Mouse (Mus musculus): Measurements from ENCODE around the gene Clstn2. TPM values are rescaled to one million over a fixed set of nuclear protein-coding genes. Genes with fewer than 3 reads are reported as not detected.

Gene Clstn2
- polyA plus RNA-seq, 1 experiment from 2014 or later = 0.38 TPM

- Histone ChIP-seq H3K9me3 (ENCODE audit: control insufficient read depth, low read length) (no peaks in the 10 kb centered on the region), H3K4me2 (ENCODE audit: low read depth, low read length) (no peak overlapping the region), H3K27ac (ENCODE audit: low read length) (no peak overlapping the region), H3K36me3 (ENCODE audit: control insufficient read depth, insufficient read depth, low read length) (no peaks in the 10 kb centered on the region), H3K4me1 (ENCODE audit: control insufficient read depth, insufficient read depth, low read length) (no peaks in the 10 kb centered on the region), H3K9ac (ENCODE audit: low read depth, low read length) (no peak overlapping the region), H3K27me3 (replicated peaks; ENCODE audit: control insufficient read depth, insufficient read depth, low read length) (no peaks in the 10 kb centered on the region), H3K4me3 (ENCODE audit: low read length) (no peak overlapping the region)
- no peak for ATAC-seq
- WGBS = 69% methylated on average over 12 of the region's 12 CpGs
These were observed 184.8 kb downstream of the Clstn2 start for GRCm38 (mm10) chr9:97847873-97848838.

DNA sequence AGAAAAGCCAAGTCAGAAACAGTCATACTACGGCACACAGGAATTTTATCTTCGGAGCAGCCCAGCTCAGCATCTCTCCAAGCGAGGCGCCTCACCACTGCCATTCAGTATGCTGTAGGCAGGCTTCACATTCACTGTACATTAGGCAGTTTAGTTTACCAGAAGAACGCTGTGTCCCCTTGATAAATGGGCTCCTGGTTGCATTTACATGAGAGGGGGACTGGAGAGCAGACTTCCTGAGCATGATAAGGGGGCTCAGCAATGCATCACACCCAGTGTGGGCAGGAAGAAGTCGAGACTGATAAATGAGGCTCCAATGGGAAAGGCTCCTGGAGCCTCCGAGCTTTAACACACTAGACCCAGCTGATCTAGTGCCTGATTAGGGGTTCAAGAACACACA is 190.9 kb downstream of the Clstn2 start:
- Histone ChIP-seq H3K9ac (ENCODE audit: low read depth, low read length) (no peak overlapping the region), H3K4me1 (ENCODE audit: control insufficient read depth, insufficient read depth, low read length) (no peaks in the 10 kb centered on the region), H3K27me3 (replicated peaks; ENCODE audit: control insufficient read depth, insufficient read depth, low read length) (no peaks in the 10 kb centered on the region), H3K4me3 (ENCODE audit: low read length) (no peak overlapping the region), H3K36me3 (ENCODE audit: control insufficient read depth, insufficient read depth, low read length) (no peaks in the 10 kb centered on the region), H3K9me3 (ENCODE audit: control insufficient read depth, low read length) (no peaks in the 10 kb centered on the region), H3K27ac (ENCODE audit: low read length) (no peak overlapping the region), H3K4me2 (ENCODE audit: low read depth, low read length) (no peak overlapping the region)
- 57% methylated on average over 7 of the region's 7 CpGs for WGBS
- ATAC-seq = no peak

GRCm38 (mm10) chr9:97831216-97831615 is 201.8 kb downstream of the Clstn2 start:
- H3K4me2 ChIP-seq (ENCODE audit: low read depth, low read length) = no peak overlapping the region
- no peaks in the 10 kb centered on the region for H3K9me3 ChIP-seq (ENCODE audit: control insufficient read depth, low read length)
- 86% methylated on average over 3 of the region's 3 CpGs for WGBS
- H3K27me3 ChIP-seq (replicated peaks; ENCODE audit: control insufficient read depth, insufficient read depth, low read length) = no peaks in the 10 kb centered on the region
- H3K36me3 ChIP-seq (ENCODE audit: control insufficient read depth, insufficient read depth, low read length) = no peaks in the 10 kb centered on the region
- ATAC-seq = no peak
- no peak overlapping the region for H3K4me3 ChIP-seq (ENCODE audit: low read length)
- H3K4me1 ChIP-seq (ENCODE audit: control insufficient read depth, insufficient read depth, low read length) = no peaks in the 10 kb centered on the region
- no peak overlapping the region for H3K9ac ChIP-seq (ENCODE audit: low read depth, low read length)
- no peak overlapping the region for H3K27ac ChIP-seq (ENCODE audit: low read length)

- H3K4me1 ChIP-seq (ENCODE audit: control insufficient read depth, insufficient read depth, low read length) = no peaks in the 10 kb centered on the region
- ATAC-seq = no peak
- no peak overlapping the region for H3K4me3 ChIP-seq (ENCODE audit: low read length)
- 40% methylated on average over 2 of the region's 2 CpGs for WGBS
- no peak overlapping the region for H3K4me2 ChIP-seq (ENCODE audit: low read depth, low read length)
- no peak overlapping the region for H3K9ac ChIP-seq (ENCODE audit: low read depth, low read length)
- no peak overlapping the region for H3K27ac ChIP-seq (ENCODE audit: low read length)
- no peaks in the 10 kb centered on the region for H3K9me3 ChIP-seq (ENCODE audit: control insufficient read depth, low read length)
- no peaks in the 10 kb centered on the region for H3K27me3 ChIP-seq (replicated peaks; ENCODE audit: control insufficient read depth, insufficient read depth, low read length)
- H3K36me3 ChIP-seq (ENCODE audit: control insufficient read depth, insufficient read depth, low read length) = no peaks in the 10 kb centered on the region
These were observed 203.1 kb downstream of the Clstn2 start for GRCm38 (mm10) chr9:97829919-97830318.

DNA sequence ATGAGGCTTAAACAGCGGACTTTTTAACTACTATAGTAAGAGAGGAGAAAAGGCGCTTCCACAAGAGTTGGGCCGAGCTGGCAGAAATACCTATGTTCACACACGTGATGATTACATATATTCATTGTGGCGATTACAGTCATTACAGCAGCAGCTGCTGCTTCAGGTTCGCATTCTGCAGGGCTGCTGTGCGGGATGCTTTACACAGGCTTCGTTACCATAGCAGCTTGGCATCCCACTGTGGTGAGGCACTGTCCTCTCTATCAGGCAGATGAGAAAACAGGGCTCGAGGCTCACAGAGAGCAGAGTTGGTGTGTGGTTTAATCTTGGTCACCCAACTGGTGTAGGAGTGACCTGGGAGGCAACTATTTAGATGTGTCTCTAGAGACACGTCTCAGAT is 205.3 kb downstream of the Clstn2 start:
- Histone ChIP-seq H3K4me2 (ENCODE audit: low read depth, low read length) (no peak overlapping the region), H3K4me1 (ENCODE audit: control insufficient read depth, insufficient read depth, low read length) (no peaks in the 10 kb centered on the region), H3K36me3 (ENCODE audit: control insufficient read depth, insufficient read depth, low read length) (no peaks in the 10 kb centered on the region), H3K27ac (ENCODE audit: low read length) (no peak overlapping the region), H3K9me3 (ENCODE audit: control insufficient read depth, low read length) (no peaks in the 10 kb centered on the region), H3K4me3 (ENCODE audit: low read length) (no peak overlapping the region), H3K27me3 (replicated peaks; ENCODE audit: control insufficient read depth, insufficient read depth, low read length) (no peaks in the 10 kb centered on the region), H3K9ac (ENCODE audit: low read depth, low read length) (no peak overlapping the region)
- WGBS = 69% methylated on average over 10 of the region's 10 CpGs
- ATAC-seq = no peak

DNA sequence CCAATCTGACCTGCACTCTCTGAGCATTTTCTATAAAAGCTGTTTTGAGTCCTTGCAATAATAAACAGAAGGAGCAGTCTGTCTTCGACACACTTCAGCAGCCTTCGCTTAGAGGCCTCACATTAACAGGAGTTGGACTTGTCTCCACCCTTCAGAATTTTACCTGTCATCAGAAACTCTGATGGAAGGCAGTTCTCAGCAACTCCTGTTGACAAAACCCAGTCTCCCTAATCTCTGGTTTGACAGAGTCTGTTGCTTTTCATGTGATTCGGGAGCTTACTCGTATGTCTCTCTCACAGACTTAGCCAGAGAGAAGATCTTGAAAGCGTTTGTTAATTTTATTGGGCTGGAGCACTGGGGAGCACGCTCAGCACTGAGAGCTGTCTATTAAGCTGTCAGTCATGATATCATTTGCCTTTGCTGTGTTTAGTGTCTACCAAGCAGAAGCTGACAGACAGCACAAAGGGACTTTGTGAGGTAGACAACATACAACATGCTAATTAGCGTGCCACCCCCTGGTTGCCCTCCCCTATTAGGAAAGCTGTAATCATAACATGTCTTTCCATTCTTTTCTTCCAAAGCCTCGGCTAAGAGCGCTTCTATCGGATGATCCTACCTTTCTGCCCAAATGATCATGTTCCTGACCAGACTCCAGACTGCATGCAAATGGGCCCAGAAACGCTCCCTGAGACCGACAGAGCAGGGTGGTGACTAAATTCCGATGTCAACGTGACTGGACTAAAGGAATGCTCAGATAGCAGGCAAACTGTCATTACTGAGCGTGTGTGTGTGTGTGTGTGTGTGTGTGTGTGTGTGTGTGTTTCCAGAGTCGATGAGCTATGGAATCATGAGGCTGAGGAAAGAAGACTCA is 206.7 kb downstream of the Clstn2 start:
- WGBS = 48% methylated on average over 16 of the region's 16 CpGs
- no peak overlapping the region for H3K27ac ChIP-seq (ENCODE audit: low read length)
- H3K4me3 ChIP-seq (ENCODE audit: low read length) = no peak overlapping the region
- H3K27me3 ChIP-seq (replicated peaks; ENCODE audit: control insufficient read depth, insufficient read depth, low read length) = no peaks in the 10 kb centered on the region
- ATAC-seq = no peak
- H3K9ac ChIP-seq (ENCODE audit: low read depth, low read length) = no peak overlapping the region
- no peaks in the 10 kb centered on the region for H3K9me3 ChIP-seq (ENCODE audit: control insufficient read depth, low read length)
- H3K4me1 ChIP-seq (ENCODE audit: control insufficient read depth, insufficient read depth, low read length) = no peaks in the 10 kb centered on the region
- no peak overlapping the region for H3K4me2 ChIP-seq (ENCODE audit: low read depth, low read length)
- no peaks in the 10 kb centered on the region for H3K36me3 ChIP-seq (ENCODE audit: control insufficient read depth, insufficient read depth, low read length)

DNA sequence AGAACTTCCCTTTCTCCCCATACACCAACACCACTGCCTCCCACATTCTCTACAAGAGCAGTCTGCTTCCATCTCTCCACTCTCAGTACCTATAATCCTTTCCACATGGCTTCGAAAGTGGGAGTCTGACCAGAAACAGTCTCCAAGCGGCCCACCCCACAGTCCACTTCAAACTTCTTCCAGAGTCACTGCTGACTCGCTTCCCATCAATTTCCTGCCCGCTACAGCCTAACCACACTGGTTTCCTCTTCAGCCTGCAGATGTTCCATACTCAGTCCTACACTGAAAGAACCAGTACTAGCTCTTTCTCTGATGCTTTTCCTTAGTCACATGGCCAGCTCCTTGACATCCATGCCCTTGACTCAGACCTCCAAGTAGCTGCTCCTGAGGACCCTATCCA is 215.9 kb downstream of the Clstn2 start:
- Histone ChIP-seq H3K9me3 (ENCODE audit: control insufficient read depth, low read length) (no peaks in the 10 kb centered on the region), H3K4me1 (ENCODE audit: control insufficient read depth, insufficient read depth, low read length) (no peaks in the 10 kb centered on the region), H3K4me3 (ENCODE audit: low read length) (no peak overlapping the region), H3K27me3 (replicated peaks; ENCODE audit: control insufficient read depth, insufficient read depth, low read length) (no peaks in the 10 kb centered on the region), H3K36me3 (ENCODE audit: control insufficient read depth, insufficient read depth, low read length) (no peaks in the 10 kb centered on the region), H3K27ac (ENCODE audit: low read length) (no peak overlapping the region), H3K4me2 (ENCODE audit: low read depth, low read length) (no peak overlapping the region), H3K9ac (ENCODE audit: low read depth, low read length) (no peak overlapping the region)
- 73% methylated on average over 4 of the region's 4 CpGs for WGBS
- ATAC-seq = no peak

- Histone ChIP-seq H3K9me3 (ENCODE audit: control insufficient read depth, low read length) (no peaks in the 10 kb centered on the region), H3K4me2 (ENCODE audit: low read depth, low read length) (no peak overlapping the region), H3K27me3 (replicated peaks; ENCODE audit: control insufficient read depth, insufficient read depth, low read length) (no peaks in the 10 kb centered on the region), H3K36me3 (ENCODE audit: control insufficient read depth, insufficient read depth, low read length) (no peaks in the 10 kb centered on the region), H3K9ac (ENCODE audit: low read depth, low read length) (no peak overlapping the region), H3K27ac (ENCODE audit: low read length) (no peak overlapping the region), H3K4me1 (ENCODE audit: control insufficient read depth, insufficient read depth, low read length) (no peaks in the 10 kb centered on the region), H3K4me3 (ENCODE audit: low read length) (no peak overlapping the region)
- ATAC-seq = no peak
- WGBS = 67% methylated on average over 3 of the region's 3 CpGs
These were observed 216.7 kb downstream of the Clstn2 start for GRCm38 (mm10) chr9:97816143-97816805.

- Histone ChIP-seq H3K4me3 (ENCODE audit: low read length) (no peak overlapping the region), H3K27ac (ENCODE audit: low read length) (no peak overlapping the region), H3K36me3 (ENCODE audit: control insufficient read depth, insufficient read depth, low read length) (no peaks in the 10 kb centered on the region), H3K27me3 (replicated peaks; ENCODE audit: control insufficient read depth, insufficient read depth, low read length) (no peaks in the 10 kb centered on the region), H3K4me1 (ENCODE audit: control insufficient read depth, insufficient read depth, low read length) (no peaks in the 10 kb centered on the region), H3K9ac (ENCODE audit: low read depth, low read length) (no peak overlapping the region), H3K4me2 (ENCODE audit: low read depth, low read length) (no peak overlapping the region), H3K9me3 (ENCODE audit: control insufficient read depth, low read length) (no peaks in the 10 kb centered on the region)
- WGBS = 39% methylated on average over 3 of the region's 3 CpGs
- ATAC-seq = no peak
These were observed 219.8 kb downstream of the Clstn2 start for GRCm38 (mm10) chr9:97813157-97813556.
